Mouse (Mus musculus): ENCODE results near the gene Atl2. TPM values are rescaled to one million over a fixed set of nuclear protein-coding genes. Genes with fewer than 3 reads are reported as not detected.

Atl2 gene
- polyA plus RNA-seq (2012; rRNA removed), result 22.7 and 23.3 TPM in 2 replicates

GRCm38 (mm10) chr17:79895911-79896423 lies at the start of gene Atl2:
TSS of gene Atl2 (minus strand) at chr17:79896123.
- peak; percentile 83 for DNase-seq (ENCODE audit: low spot score)

GRCm38 (mm10) chr17:79944851-79945250 lies 48.9 kb upstream of the Atl2 start:
- DNase-seq (ENCODE audit: low spot score), result no peak

GRCm38 (mm10) chr17:79942418-79942817 lies 46.5 kb upstream of the Atl2 start:
- no peak for DNase-seq (ENCODE audit: low spot score)

GRCm38 (mm10) chr17:79939133-79939532 lies 43.2 kb upstream of the Atl2 start:
- DNase-seq (ENCODE audit: low spot score), result no peak

- DNase-seq (ENCODE audit: low spot score), result no peak
Observed at GRCm38 (mm10) chr17:79937921-79938601, 42.1 kb upstream of the Atl2 start.

GRCm38 (mm10) chr17:79934370-79934769 lies 38.4 kb upstream of the Atl2 start:
- DNase-seq (ENCODE audit: low spot score), result no peak

- no peak for DNase-seq (ENCODE audit: low spot score)
Observed at GRCm38 (mm10) chr17:79932676-79933278, 36.9 kb upstream of the Atl2 start.

GRCm38 (mm10) chr17:79927110-79927509 lies 31.2 kb upstream of the Atl2 start:
- DNase-seq (ENCODE audit: low spot score), result no peak

GRCm38 (mm10) chr17:79926486-79926885 lies 30.6 kb upstream of the Atl2 start:
- no peak for DNase-seq (ENCODE audit: low spot score)

- no peak for DNase-seq (ENCODE audit: low spot score)
Observed at GRCm38 (mm10) chr17:79925865-79926421, 30.0 kb upstream of the Atl2 start.

- DNase-seq (ENCODE audit: low spot score), result no peak
Observed at GRCm38 (mm10) chr17:79920355-79920754, 24.4 kb upstream of the Atl2 start.

- DNase-seq (ENCODE audit: low spot score), result no peak
Observed at GRCm38 (mm10) chr17:79919566-79920350, 23.8 kb upstream of the Atl2 start.

- DNase-seq (ENCODE audit: low spot score), result no peak
Observed at GRCm38 (mm10) chr17:79918484-79919004, 22.6 kb upstream of the Atl2 start.

- no peak for DNase-seq (ENCODE audit: low spot score)
Observed at GRCm38 (mm10) chr17:79916996-79917395, 21.1 kb upstream of the Atl2 start.

- no peak for DNase-seq (ENCODE audit: low spot score)
Observed at GRCm38 (mm10) chr17:79912174-79912573, 16.3 kb upstream of the Atl2 start.

GRCm38 (mm10) chr17:79911718-79912117 lies 15.8 kb upstream of the Atl2 start:
- DNase-seq (ENCODE audit: low spot score), result no peak

GRCm38 (mm10) chr17:79909571-79909970 lies 13.6 kb upstream of the Atl2 start:
- no peak for DNase-seq (ENCODE audit: low spot score)

- DNase-seq (ENCODE audit: low spot score), result no peak
Observed at GRCm38 (mm10) chr17:79907698-79908097, 11.8 kb upstream of the Atl2 start.

GRCm38 (mm10) chr17:79906791-79907494 lies 11.0 kb upstream of the Atl2 start:
- no peak for DNase-seq (ENCODE audit: low spot score)

GRCm38 (mm10) chr17:79904593-79904992 lies 8.7 kb upstream of the Atl2 start:
- DNase-seq (ENCODE audit: low spot score), result no peak

GRCm38 (mm10) chr17:79901207-79901606 lies 5.3 kb upstream of the Atl2 start:
- DNase-seq (ENCODE audit: low spot score), result no peak

Measured in urinary bladder, adult 2 months (tissue).